Mouse (Mus musculus) CH12.LX (cell line): Measurements from ENCODE around the gene Cdkn2aipnl.

ENCODE experiments used
- EP300 ChIP-seq: IDR thresholded peaks from 2 replicates; pipeline ENCODE4 v1.6.1; 2011; ENCODE audit warnings: low read length, improper control_type of control experiment
- KAT2A ChIP-seq: IDR thresholded peaks from 2 replicates; pipeline ENCODE4 v1.6.1; 2012; ENCODE audit warnings: low read length, improper control_type of control experiment, inconsistent platforms; ENCODE audit not compliant: insufficient replicate concordance

DNA sequence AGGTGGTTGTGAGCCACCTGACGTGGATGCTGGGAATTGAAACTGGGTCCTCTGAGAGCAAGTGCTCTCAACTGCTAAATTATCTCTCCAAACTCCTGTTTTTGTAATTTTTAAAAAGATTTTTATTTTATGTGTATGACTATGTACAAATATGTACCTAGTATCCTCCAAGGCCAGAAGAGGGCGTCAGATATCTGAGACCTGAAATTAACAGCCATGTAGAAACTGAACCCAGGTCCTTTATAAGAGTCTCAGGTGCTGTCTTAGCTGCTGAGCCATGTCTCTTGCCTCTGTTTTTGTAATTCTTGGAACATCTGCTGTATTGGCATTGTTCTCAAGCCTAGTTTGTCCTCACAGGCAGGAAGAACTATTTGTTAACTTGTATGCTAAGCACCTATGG, 2.0 kb downstream of the Cdkn2aipnl start:
- TF ChIP-seq KAT2A = no peak
- TF ChIP-seq EP300 = no peak
